Mouse (Mus musculus) layer of hippocampus, adult 18-20 months (tissue): ENCODE measurements at regions not wholly inside any gene's neighbourhood (a gene's known extent, or its start where the extent isn't known, plus 50 kb on each side); places are given as distances from the start of the nearest gene placed in this dataset.

ENCODE experiments used
- DNase-seq, 2 experiments: peaks; one replicate each; pipeline ENCODE4 v3.0.0; 2022; ENCODE audit warnings: low spot score in 2 of 2

DNA sequence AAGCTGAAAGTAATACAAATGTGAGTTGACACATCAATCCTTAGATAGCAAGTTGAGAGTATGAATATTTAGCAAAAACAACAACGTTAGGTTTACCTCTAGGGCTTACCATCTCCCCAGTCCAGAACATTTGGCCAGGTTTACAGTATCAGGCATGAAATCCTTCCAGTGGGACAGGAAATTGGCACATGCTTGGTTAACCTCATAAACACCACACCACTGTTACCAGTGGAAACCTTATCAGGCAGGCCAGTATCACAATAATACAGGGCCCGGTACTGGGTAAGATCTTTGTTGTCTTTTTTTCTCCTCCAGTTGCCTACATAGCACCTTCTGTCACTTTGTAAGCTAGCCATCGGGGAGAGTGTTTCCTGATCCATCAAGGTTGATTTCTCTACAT lies 101.7 kb upstream of the Slc13a1 start:
- no peak for DNase-seq

DNA sequence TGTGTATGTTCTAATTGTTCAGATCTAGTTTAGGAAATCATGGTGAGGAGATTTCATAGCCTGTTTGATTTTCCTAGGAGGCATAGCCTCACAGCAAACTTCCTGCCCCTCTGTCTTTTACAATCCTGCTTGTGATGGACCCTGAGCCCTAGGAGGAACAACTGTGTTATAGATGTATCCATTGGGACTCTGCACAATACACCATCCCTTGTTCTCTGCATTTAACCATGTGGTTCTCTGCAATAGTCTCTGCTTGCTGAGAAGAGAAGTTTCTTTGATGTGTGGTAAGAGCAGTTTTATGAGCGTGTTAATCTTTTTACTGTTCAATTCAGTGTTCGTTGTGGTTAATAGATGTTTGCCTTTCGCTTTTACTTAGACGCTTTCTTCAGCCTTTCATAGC lies 95.9 kb upstream of the Slc13a1 start:
- no peak for DNase-seq

GRCm38 (mm10) chr6:24262578-24262977 lies 94.7 kb upstream of the Slc13a1 start:
- DNase-seq: no peak

DNA sequence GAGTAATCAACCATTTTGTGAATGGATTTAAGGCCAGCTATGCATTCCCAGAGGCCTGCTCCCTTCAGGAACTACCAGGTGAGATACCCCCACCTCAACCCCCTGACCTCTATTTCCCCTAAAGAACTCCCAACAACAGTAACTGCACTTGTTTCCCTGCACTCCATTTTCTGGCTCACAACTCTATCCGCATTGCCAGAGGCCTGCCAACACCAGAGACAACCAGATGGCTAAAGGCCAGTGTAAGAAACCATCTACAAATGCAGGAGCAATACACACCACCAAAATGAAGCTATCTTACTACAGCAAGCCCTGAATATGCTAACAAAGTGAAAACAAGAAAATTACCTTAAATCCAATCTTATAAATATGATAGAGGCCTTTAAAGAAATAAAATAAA lies 77.7 kb upstream of the Slc13a1 start:
- no peak for DNase-seq

DNA sequence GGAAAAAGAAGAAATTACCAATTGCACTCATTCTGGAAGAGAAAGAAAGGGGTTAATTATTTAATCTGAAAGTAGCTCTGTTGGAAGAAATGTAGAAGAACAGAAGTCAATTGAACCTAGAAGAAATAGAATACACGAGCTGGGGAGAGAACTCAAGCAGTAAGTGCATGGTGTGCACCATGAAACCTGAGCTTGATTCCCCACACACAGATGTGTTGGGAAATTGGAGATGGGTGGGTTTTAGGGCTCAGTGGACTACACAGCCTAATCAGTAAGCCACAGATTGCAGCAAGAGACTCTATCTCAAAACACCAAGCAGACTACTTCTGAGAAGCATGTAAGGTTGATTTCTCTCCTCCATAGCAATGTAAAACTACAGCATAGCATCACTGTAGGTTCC lies 70.6 kb upstream of the Slc13a1 start:
- no peak for DNase-seq

DNA sequence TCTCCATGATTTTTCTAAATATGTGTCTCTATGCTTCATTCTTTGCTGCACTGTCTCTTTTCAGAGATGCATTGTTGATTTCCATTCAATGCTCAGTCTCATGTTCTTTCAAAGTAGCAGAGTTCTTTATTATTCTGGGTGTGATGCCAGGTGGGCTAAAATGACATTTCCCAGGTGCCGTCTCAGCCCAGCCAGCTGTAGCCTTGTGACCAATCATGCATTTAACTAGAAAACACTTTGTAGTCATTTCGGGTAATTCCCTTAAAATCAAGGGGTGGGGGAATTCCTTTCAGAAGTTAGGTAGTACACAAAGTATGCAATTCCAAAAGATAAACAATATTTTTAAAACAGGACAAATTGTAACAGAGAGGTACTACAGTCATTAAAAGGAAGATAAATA lies 70.2 kb upstream of the Slc13a1 start:
- DNase-seq: no peak

DNA sequence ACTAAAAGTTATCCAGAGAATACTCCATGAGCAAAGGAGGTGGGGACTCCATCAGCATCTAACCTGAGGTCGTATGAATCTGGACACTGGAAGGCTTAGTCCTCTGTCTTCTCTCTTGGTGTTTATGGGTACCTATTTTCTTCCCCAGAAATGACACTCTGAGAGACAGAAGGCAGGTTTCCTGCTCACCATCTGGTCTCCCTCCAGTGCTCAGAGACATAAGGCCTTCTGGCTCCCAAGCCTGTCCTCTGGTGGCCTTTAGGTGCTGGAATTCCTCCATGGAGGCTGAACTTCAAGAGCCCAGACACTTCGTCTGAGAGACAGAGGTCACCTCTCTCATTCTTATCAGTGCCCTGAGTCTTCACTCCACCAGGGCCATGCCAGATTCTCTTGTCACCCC lies 65.7 kb upstream of the Slc13a1 start:
- no peak for DNase-seq

- DNase-seq: no peak
Observed at GRCm38 (mm10) chr6:24220589-24220988, 52.7 kb upstream of the Slc13a1 start.

- DNase-seq: no peak
Observed at GRCm38 (mm10) chr6:24219882-24220522, 52.1 kb upstream of the Slc13a1 start.
